Mouse (Mus musculus) neural tube, embryonic 12.5 days (tissue): ENCODE measurements at regions not wholly inside any gene's neighbourhood (a gene's known extent, or its start where the extent isn't known, plus 50 kb on each side); places are given as distances from the start of the nearest gene placed in this dataset.

Source experiments
- ATAC-seq: fragments of 200-750 bp; cut with Nextera tagmentation; 2 replicates; pipeline ENCODE4 v1.8.0; 2017; ENCODE audit warnings: low read depth, mild to moderate bottlenecking, moderate TSS enrichment, moderate library complexity; ENCODE audit not compliant: low FRiP score
- H3K27ac ChIP-seq: fragments of 300-500 bp; sonication (generic); 2 replicates; pipeline ENCODE4 v1.5.1; 2016
- H3K27me3 ChIP-seq: fragments of 300-500 bp; sonication (generic); replicated peaks from 2 replicates; pipeline ENCODE4 v1.6.1; 2016; ENCODE audit warnings: mild to moderate bottlenecking
- H3K36me3 ChIP-seq: fragments of 300-500 bp; sonication (generic); 2 replicates; pipeline ENCODE4 v1.6.1; 2016; ENCODE audit warnings: mild to moderate bottlenecking
- H3K4me1 ChIP-seq: fragments of 300-500 bp; sonication (generic); 2 replicates; pipeline ENCODE4 v1.6.1; 2016
- H3K4me2 ChIP-seq: fragments of 300-500 bp; sonication (generic); replicated peaks from 2 replicates; pipeline ENCODE4 v1.6.1; 2016; ENCODE audit warnings: mild to moderate bottlenecking
- H3K4me3 ChIP-seq: fragments of 300-500 bp; sonication (generic); 2 replicates; pipeline ENCODE4 v1.5.1; 2016
- H3K9ac ChIP-seq: fragments of 300-500 bp; sonication (generic); 2 replicates; pipeline ENCODE4 v1.6.1; 2016; ENCODE audit warnings: mild to moderate bottlenecking
- H3K9me3 ChIP-seq: fragments of 300-500 bp; sonication (generic); 2 replicates; pipeline ENCODE4 v1.6.1; 2016; ENCODE audit warnings: mild to moderate bottlenecking
- WGBS: fragments of 180-500 bp; shearing (Covaris S2); methylation state at CpG from one replicate; pipeline ENCODE4 v1.1.7; 2016; 5-methylcytosine and 5-hydroxymethylcytosine counted together

DNA sequence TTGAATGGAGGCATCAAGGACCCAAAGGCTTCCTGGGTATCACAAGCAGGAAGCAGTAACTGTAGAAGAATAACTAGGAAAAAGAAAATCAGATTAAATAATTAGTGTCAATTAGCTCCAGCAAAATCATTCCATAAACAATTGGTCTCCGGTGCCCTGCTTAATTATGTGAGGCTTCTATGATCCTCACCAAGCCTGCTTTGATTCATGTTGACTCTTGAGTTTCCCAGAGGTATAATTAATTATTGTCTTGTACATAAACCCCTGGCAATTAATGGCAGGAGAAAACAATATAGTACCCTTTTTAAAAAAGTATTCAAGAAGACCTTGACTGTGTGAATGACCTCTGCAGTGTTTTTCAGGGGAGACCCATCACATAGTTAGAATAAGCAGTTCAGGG is 61.5 kb upstream of the Sp8 start:
- WGBS = 70% methylated on average over 1 of the region's 1 CpGs
- ATAC-seq = no peak

GRCm38 (mm10) chr12:118781978-118782377 is 64.2 kb upstream of the Sp8 start:
- Histone ChIP-seq H3K36me3 (no peaks in the 10 kb centered on the region), H3K4me2 (no peak overlapping the region), H3K9ac (no peak overlapping the region), H3K27me3 (no peaks in the 10 kb centered on the region), H3K9me3 (no peaks in the 10 kb centered on the region), H3K27ac (no peak overlapping the region), H3K4me1 (no peaks in the 10 kb centered on the region), H3K4me3 (no peak overlapping the region)
- no peak for ATAC-seq
- WGBS = 97% methylated on average over 3 of the region's 3 CpGs

More for the DNA sequence above, 61.5 kb upstream of the Sp8 start:
- Histone ChIP-seq H3K9me3 (no peaks in the 10 kb centered on the region), H3K27me3 (no peaks in the 10 kb centered on the region), H3K36me3 (no peaks in the 10 kb centered on the region), H3K4me2 (no peak overlapping the region), H3K9ac (no peak overlapping the region), H3K27ac (no peak overlapping the region), H3K4me1 (no peaks in the 10 kb centered on the region), H3K4me3 (no peak overlapping the region)

DNA sequence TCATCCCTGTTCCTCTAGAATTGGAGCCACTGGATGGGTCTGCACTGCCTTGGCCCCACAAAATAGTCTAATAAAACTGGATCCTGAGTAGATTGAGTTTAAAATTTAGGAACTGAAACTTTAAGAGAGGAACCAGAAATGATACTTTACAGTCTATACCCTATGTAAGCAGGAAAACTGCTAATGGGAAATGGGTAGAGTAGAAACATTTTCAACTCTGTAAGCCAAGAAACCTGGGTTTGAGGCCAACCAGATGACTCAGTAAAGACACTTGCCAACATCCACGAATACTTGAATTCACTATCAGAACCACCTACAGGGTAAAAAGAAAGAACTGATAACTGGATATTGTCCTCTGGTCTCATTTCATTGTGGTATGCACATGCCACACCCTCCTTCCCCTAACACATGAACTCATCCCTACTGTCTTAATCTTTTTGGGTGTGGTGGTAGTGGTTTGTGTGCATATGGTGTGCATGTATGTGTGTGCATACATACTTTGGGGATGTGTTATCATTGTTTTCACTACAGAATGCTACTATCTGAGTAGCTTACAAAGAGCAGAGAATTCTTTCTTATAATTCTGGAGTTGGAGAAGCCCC is 70.6 kb upstream of the Sp8 start:
- Histone ChIP-seq H3K9ac (no peak overlapping the region), H3K27ac (no peak overlapping the region), H3K4me3 (no peak overlapping the region), H3K9me3 (no peaks in the 10 kb centered on the region), H3K4me2 (no peak overlapping the region), H3K4me1 (no peaks in the 10 kb centered on the region), H3K36me3 (no peaks in the 10 kb centered on the region), H3K27me3 (no peaks in the 10 kb centered on the region)
- ATAC-seq = no peak
- 91% methylated on average over 1 of the region's 1 CpGs for WGBS

DNA sequence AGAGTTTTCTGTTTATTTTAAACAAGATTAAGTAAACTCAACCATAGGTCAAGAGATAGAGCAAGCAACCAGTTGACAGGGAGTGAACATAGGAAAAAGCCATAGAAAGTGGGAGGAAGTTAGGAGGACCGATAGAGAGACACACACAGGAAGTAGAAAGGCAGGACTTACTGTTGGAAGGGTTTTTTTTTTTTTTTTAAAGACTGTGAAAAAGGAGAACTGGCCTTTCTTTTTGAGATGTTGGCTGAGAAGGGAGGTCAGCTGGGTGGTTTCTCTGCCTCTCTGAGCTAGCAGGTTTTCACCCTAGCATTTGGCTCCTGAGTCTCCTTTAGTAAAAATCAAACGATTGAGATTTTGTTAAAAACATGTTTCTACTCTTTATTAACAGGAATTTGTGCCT is 73.3 kb upstream of the Sp8 start:
- Histone ChIP-seq H3K27me3 (no peaks in the 10 kb centered on the region), H3K4me1 (no peaks in the 10 kb centered on the region), H3K36me3 (no peaks in the 10 kb centered on the region), H3K4me3 (no peak overlapping the region), H3K9ac (no peak overlapping the region), H3K4me2 (no peak overlapping the region), H3K9me3 (no peaks in the 10 kb centered on the region), H3K27ac (no peak overlapping the region)
- 88% methylated on average over 2 of the region's 2 CpGs for WGBS
- no peak for ATAC-seq

DNA sequence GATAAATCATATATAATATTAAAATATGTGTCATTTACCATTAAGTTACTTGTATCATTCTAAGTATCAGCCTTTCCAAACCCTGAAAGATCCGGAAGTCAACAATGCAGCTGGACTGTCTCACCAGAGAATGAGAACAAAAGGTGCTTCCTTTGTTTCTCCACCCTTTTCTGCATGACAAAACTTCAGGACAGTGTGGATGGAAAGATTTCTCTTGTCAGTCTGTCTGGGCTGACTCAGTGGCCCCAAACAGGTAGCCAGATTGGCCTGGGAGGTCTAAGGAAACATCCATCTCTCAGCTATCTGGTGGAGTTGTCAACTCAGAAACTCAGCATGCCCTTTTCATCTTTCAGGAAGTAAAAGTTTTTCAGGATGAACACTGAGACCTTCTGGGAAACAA is 79.7 kb upstream of the Sp8 start:
- no peak overlapping the region for H3K9ac ChIP-seq
- no peak overlapping the region for H3K4me2 ChIP-seq
- WGBS = 69% methylated on average over 1 of the region's 1 CpGs
- H3K4me3 ChIP-seq = no peak overlapping the region
- H3K4me1 ChIP-seq = no peaks in the 10 kb centered on the region
- no peaks in the 10 kb centered on the region for H3K36me3 ChIP-seq
- H3K27ac ChIP-seq = no peak overlapping the region
- ATAC-seq = no peak
- H3K27me3 ChIP-seq = no peaks in the 10 kb centered on the region
- H3K9me3 ChIP-seq = no peaks in the 10 kb centered on the region

DNA sequence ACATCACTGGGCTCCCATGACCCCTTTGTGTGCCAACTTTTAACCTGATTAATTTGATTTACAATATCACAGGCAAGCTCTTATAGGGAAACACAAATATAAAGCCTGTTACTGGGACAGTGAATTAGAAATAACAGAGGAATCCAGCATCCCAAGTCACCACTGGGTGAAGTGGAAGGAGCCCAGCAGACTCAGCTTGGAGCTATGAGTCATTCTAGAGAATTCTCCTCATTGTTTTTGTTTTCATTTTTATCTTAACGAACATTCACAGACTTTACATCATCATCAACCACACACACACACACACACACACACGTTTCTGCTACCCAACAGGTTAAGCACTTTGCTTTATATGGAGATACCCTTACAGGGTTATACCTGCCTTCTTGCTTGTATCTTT is 92.1 kb upstream of the Sp8 start:
- ATAC-seq = no peak
- Histone ChIP-seq H3K36me3 (no peaks in the 10 kb centered on the region), H3K9me3 (no peaks in the 10 kb centered on the region), H3K9ac (no peak overlapping the region), H3K4me2 (no peak overlapping the region), H3K27me3 (no peaks in the 10 kb centered on the region), H3K27ac (no peak overlapping the region), H3K4me1 (no peaks in the 10 kb centered on the region), H3K4me3 (no peak overlapping the region)
- WGBS = 84% methylated on average over 2 of the region's 2 CpGs

- ATAC-seq = no peak
- no peaks in the 10 kb centered on the region for H3K36me3 ChIP-seq
- no peak overlapping the region for H3K9ac ChIP-seq
- H3K4me2 ChIP-seq = no peak overlapping the region
- H3K27me3 ChIP-seq = no peaks in the 10 kb centered on the region
- no peaks in the 10 kb centered on the region for H3K4me1 ChIP-seq
- no peak overlapping the region for H3K27ac ChIP-seq
- no peaks in the 10 kb centered on the region for H3K9me3 ChIP-seq
- H3K4me3 ChIP-seq = no peak overlapping the region
- 81% methylated on average over 4 of the region's 4 CpGs for WGBS
These were observed 107.0 kb upstream of the Sp8 start for GRCm38 (mm10) chr12:118739103-118739502.

GRCm38 (mm10) chr12:118725891-118726290 is 120.2 kb upstream of the Sp8 start:
- ATAC-seq = no peak; the same call in 1 of the 2 replicates
- H3K4me3 ChIP-seq = no peak overlapping the region

DNA sequence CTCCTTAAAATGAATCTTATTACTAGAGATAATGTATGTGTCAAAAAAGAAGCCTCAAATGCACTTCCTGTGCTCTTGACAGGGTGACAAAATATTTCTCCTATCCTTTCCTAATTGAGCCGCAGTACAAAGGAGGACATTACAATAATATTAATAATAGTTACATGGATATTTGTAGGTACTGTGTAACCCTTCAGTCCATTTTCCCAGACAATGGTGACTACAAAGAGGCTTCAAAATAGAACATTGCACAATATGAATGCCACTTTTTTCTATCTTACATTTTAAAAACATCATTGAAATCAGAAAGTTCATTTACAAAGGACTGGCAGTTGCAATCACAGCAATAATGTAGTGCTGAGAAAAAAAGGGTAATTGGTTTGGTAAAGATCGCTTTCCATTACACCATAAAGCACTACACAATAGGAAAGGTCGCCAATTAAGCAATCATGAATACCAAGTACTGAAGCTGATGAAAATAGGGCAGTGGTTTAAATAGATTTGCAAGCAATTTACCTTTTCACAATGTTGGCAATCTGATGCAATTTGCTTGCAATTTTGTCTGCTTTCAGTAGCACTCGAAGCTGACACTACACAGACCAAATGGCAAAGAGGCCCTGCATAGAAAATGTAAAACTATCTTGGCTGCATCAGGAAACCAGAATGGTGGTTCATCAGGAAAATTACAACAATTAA is 126.1 kb upstream of the Sp8 start:
- 33% methylated on average over 4 of the region's 4 CpGs for WGBS
- no peaks in the 10 kb centered on the region for H3K9me3 ChIP-seq
- H3K4me3 ChIP-seq = no peak overlapping the region
- H3K27me3 ChIP-seq = no peaks in the 10 kb centered on the region
- no peak overlapping the region for H3K27ac ChIP-seq
- no peaks in the 10 kb centered on the region for H3K4me1 ChIP-seq
- ATAC-seq = no peak
- no peak overlapping the region for H3K9ac ChIP-seq
- H3K4me2 ChIP-seq = no peak overlapping the region
- no peaks in the 10 kb centered on the region for H3K36me3 ChIP-seq

More at GRCm38 (mm10) chr12:118725891-118726290, 120.2 kb upstream of the Sp8 start:
- no peak overlapping the region for H3K4me2 ChIP-seq
- H3K27me3 ChIP-seq = no peaks in the 10 kb centered on the region
- no peaks in the 10 kb centered on the region for H3K9me3 ChIP-seq
- no peaks in the 10 kb centered on the region for H3K36me3 ChIP-seq
- 63% methylated on average over 4 of the region's 4 CpGs for WGBS
- H3K4me1 ChIP-seq = no peaks in the 10 kb centered on the region
- no peak overlapping the region for H3K9ac ChIP-seq
- H3K27ac ChIP-seq = no peak overlapping the region

GRCm38 (mm10) chr12:118716824-118717223 is 129.3 kb upstream of the Sp8 start:
- Histone ChIP-seq H3K9me3 (no peaks in the 10 kb centered on the region), H3K27ac (no peak overlapping the region), H3K36me3 (no peaks in the 10 kb centered on the region), H3K9ac (no peak overlapping the region), H3K4me3 (no peak overlapping the region), H3K27me3 (no peaks in the 10 kb centered on the region), H3K4me2 (no peak overlapping the region), H3K4me1 (no peaks in the 10 kb centered on the region)
- ATAC-seq = no peak
- WGBS = 81% methylated on average over 4 of the region's 4 CpGs

DNA sequence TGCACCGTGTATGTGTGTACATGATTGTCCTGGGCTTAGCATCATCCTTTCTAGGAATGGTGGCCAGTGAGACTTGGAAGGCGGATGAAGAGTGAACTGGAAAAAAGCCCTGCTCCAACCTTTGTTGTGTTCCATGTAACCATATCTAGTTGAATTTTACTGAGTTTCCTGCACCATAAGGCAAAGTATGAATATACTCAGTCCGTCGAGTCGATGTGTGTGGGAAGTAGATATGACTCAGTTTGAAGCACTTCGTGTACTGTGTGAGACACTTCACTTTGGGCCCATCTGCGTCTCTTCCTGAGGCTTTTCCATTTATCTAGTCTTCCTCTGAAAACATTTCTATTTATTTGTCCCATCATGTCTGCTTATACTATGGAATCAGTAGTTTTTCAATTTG is 139.5 kb upstream of the Sp8 start:
- Histone ChIP-seq H3K4me3 (no peak overlapping the region), H3K9me3 (no peaks in the 10 kb centered on the region), H3K27me3 (no peaks in the 10 kb centered on the region), H3K27ac (no peak overlapping the region), H3K36me3 (no peaks in the 10 kb centered on the region), H3K9ac (no peak overlapping the region), H3K4me2 (no peak overlapping the region), H3K4me1 (peaks cover 12% of the 10 kb centered on the region)
- ATAC-seq = no peak
- 87% methylated on average over 7 of the region's 7 CpGs for WGBS

- H3K4me3 ChIP-seq = no peak overlapping the region
- H3K27me3 ChIP-seq = no peaks in the 10 kb centered on the region
- no peaks in the 10 kb centered on the region for H3K9me3 ChIP-seq
- H3K27ac ChIP-seq = no peak overlapping the region
- no peak for ATAC-seq
- peaks cover 12% of the 10 kb centered on the region for H3K4me1 ChIP-seq
- no peak overlapping the region for H3K9ac ChIP-seq
- 92% methylated on average over 2 of the region's 2 CpGs for WGBS
- H3K4me2 ChIP-seq = no peak overlapping the region
- no peaks in the 10 kb centered on the region for H3K36me3 ChIP-seq
These were observed 141.3 kb upstream of the Sp8 start for GRCm38 (mm10) chr12:118704826-118705225.

GRCm38 (mm10) chr12:118703730-118704129 is 142.4 kb upstream of the Sp8 start:
- H3K4me3 ChIP-seq = no peak overlapping the region

More at GRCm38 (mm10) chr12:118703730-118704129, 142.4 kb upstream of the Sp8 start:
- Histone ChIP-seq H3K27ac (no peak overlapping the region), H3K4me2 (peak overlapping the region; percentile 37), H3K36me3 (no peaks in the 10 kb centered on the region), H3K9ac (no peak overlapping the region), H3K9me3 (no peaks in the 10 kb centered on the region), H3K27me3 (no peaks in the 10 kb centered on the region), H3K4me1 (peaks cover 12% of the 10 kb centered on the region)
- ATAC-seq = peak; percentile 21; the same call in 1 of the 2 replicates
- 25% methylated on average over 12 of the region's 12 CpGs for WGBS
